Mouse (Mus musculus): ENCODE measurements at regions not wholly inside any gene's neighbourhood (a gene's known extent, or its start where the extent isn't known, plus 50 kb on each side); places are given as distances from the start of the nearest gene placed in this dataset.

GRCm38 (mm10) chr15:5510056-5510455, 266.1 kb upstream of the Ptger4 start:
- DNase-seq (ENCODE audit: low read depth, low spot score), result no peak

DNA sequence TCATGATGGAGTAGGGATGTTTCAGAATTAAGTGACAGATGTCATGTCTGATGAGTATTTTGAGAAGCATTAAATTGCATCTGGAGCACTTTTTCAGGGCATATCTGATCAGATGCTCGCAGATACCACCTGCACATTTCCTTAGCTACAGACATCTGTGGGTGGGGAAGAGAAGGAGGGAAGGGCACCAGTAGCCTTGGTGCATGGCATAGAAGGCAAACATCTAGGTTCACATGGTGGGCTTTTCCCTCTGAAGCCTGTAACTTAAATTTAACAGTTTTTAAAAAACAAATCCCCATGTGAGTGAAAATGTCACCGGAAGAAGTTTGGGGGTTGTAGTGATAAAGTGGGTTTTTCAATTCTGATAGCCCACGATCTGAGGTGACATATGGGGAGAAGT, 267.1 kb upstream of the Ptger4 start:
- no peak for DNase-seq (ENCODE audit: low read depth, low spot score)

- no peak for DNase-seq (ENCODE audit: low read depth, low spot score)
Observed at GRCm38 (mm10) chr15:5512546-5512945, 268.6 kb upstream of the Ptger4 start.

- no peak for DNase-seq (ENCODE audit: low read depth, low spot score)
Observed at GRCm38 (mm10) chr15:5513146-5513545, 269.2 kb upstream of the Ptger4 start.

DNA sequence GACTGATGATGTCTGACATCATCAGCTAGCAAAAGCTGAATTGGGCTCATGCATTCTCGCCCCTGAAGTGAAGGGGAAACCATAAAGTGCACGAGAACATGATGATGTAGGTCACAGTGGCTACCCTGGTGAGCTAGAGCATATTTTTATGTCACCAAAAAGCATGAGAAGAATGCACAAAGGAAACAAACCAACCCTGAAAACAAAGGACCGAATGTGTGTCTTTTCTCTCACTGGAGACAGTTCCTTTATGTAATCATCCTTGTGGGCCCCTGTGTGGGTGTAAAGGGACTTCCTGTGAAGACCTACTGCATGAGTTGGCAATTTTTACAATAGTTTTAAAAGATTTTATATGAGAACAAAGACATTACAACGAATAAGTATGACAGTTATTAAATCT, 270.2 kb upstream of the Ptger4 start:
- DNase-seq (ENCODE audit: low read depth, low spot score), result no peak

GRCm38 (mm10) chr15:5517244-5517966, 273.4 kb upstream of the Ptger4 start:
- DNase-seq (ENCODE audit: low read depth, low spot score), result no peak

DNA sequence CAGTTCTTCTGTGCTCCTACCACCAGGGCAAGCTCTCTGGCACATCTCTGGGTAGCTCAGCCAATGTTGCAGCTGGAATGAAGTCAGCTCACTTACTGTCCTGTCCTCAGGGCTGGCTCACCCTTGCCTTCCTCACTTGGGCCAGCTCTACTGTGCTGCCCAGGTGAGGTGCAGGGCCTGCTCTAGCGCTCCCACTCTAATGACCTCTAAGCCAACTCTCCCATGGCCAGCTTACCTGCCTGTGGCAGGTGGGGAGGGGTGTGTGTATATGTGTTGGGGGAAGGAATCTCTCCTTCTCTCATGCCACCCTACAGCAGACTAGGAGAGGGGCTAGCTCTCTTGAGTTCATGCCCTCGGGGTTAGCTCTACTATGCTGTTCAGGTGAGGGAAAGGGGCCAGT, 275.6 kb upstream of the Ptger4 start:
- no peak for DNase-seq (ENCODE audit: low read depth, low spot score)

- DNase-seq (ENCODE audit: low read depth, low spot score), result no peak
Observed at GRCm38 (mm10) chr15:5519997-5520396, 276.0 kb upstream of the Ptger4 start.

DNA sequence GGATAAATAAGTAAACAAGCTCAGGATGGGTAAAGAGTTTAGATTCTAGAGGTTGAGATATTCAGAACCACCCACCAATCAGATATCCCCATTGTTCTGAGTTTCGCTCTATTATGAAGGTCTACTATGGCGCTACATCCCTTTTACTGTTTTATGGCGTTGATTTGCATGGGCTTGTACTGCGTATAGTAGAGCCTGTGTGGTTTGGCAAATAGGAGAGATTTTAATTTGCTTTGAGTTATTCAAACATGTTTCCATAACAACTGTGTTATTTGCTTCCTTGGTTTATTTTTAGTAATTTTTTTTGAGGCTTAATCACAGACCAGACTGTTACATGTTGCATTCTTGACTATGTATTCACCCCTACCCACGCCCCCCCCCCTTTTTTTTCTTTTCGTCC, 284.6 kb upstream of the Ptger4 start:
- no peak for DNase-seq (ENCODE audit: low read depth, low spot score)

DNA sequence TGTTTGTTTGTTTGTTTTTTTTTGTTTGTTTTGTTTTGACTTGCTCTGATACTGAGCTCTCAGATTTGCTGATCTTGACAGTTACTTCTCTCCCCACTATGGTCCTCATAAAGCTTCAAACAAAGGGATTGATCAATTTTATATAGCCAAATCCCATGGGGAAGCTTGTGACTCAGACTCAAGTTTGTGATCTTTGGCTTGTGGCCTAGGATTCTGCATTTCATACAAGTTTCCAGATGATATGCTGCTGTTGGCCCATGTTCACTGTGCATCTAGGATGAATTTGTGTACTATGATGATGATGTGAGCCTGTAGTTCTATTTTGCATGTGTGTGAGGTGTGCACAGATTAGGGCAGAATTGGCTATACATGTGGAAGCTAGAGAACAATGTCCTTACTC, 289.7 kb upstream of the Ptger4 start:
- DNase-seq (ENCODE audit: low read depth, low spot score), result no peak

- no peak for DNase-seq (ENCODE audit: low read depth, low spot score)
Observed at GRCm38 (mm10) chr15:5537432-5537831, 293.4 kb upstream of the Ptger4 start.

GRCm38 (mm10) chr15:5539301-5539928, 295.4 kb upstream of the Ptger4 start:
- no peak for DNase-seq (ENCODE audit: low read depth, low spot score)

DNA sequence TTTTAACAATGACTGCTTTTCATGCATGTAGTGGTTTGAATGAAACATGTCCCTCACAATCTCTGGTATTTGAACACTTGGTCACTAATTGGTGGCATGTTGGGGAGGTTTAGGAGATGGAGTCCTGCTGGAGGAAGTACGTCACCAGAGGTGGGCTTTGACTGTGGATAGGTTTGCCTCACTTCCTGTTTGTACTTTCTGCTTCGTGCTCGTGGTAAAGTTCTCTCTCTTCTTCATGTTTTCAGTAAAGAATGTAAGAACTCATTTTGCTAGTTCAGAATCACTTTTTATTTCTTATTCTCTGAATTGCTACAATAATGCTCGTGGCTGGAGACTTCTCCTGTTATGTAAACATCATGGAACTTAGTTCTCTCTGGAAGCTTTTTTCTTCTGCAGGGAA, 310.5 kb upstream of the Ptger4 start:
- no peak for DNase-seq (ENCODE audit: low read depth, low spot score)

DNA sequence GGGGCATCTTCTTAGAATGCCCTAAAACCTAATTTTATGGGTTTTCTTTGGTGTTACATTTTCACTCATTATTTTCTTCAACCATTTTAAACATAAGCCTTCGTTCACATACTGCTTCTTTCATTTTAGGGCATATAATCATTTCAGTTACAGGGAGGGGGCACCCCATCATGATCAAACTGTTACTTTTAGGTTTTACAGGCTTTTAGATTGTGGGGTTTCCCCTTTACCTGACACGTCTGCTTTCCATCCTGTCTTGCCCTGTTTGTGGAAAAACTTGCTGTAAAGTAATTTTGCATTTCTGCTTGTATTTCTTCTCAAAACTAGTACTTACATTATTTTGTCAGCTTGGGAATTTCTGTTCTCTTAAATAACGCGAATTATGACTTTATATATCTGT, 310.9 kb upstream of the Ptger4 start:
- DNase-seq (ENCODE audit: low read depth, low spot score), result no peak

DNA sequence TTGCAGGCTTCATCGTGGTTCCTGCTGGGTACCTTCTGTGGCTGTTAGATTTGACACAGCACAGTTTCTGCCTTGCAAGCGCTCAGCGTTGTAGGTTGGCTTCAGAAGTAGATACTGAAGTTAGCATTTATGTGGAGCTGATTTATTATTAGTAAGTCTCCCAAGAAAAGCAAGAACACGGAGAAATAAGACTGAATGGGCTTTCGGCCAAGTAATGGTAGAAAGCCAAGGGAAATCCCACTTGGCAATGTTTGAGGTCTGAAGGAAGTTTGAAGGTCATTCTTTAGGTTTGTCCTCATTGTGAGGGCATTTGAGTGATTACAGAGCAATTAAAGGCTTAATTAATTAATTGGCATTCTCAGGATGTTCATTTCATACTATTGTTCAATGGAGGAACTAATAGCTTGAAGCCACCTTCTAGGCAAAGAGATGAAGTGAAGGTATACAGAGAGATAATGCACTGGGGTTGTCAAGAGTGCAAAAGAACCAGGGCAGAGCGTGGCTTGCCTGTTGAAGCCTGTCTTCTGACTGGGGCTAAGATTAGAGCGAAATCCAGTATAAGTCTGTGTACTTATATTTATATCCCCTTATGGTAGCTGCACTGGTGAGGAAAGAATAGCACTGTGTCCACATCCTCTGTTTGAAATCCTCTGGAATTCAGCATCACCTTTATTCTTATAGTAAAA, 311.5 kb upstream of the Ptger4 start:
- no peak for DNase-seq (ENCODE audit: low read depth, low spot score)

DNA sequence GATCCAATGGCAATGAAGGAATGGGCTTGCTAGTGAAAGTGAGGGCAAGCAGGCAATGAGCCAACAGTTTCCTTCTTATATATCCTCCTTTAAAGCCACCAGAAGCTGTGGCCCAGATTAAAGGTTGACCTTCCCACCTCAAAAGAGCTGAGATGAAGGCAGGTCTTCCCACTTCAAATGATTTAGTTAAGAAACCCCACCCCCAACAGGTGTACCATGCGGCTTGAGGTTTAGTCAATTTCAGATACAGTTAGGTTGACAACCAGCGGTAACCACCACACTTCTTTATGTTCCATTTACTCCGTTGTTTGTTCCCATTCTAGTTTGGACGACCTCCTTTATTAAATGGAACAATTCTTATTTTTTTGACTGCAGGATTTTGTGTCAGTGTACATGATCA, 317.8 kb upstream of the Ptger4 start:
- no peak for DNase-seq (ENCODE audit: low read depth, low spot score)

GRCm38 (mm10) chr15:5574366-5574765, 330.4 kb upstream of the Ptger4 start:
- no peak for DNase-seq (ENCODE audit: low read depth, low spot score)

DNA sequence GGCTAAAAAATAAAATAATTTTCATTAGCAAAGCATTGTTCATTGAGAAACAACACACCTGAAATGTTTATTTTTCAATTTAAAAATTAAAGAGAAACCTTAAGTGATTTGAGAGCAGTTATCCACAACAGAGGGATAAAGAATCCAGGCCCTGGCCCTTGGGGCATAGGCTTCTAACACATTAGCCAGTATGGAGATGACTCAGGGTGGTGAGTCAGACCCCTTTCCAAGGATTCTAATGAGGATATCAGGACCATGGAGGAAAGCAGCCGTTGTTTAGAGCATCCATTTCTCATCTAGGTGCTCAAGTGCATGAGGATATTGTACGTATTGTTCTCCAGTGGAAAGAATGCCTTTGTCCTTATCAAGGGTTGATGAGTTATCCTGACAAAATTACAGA, 335.6 kb upstream of the Ptger4 start:
- DNase-seq (ENCODE audit: low read depth, low spot score), result no peak

- DNase-seq (ENCODE audit: low read depth, low spot score), result no peak
Observed at GRCm38 (mm10) chr15:5580416-5580815, 336.4 kb upstream of the Ptger4 start.

- DNase-seq (ENCODE audit: low read depth, low spot score), result no peak
Observed at GRCm38 (mm10) chr15:5584381-5584780, 340.4 kb upstream of the Ptger4 start.

DNA sequence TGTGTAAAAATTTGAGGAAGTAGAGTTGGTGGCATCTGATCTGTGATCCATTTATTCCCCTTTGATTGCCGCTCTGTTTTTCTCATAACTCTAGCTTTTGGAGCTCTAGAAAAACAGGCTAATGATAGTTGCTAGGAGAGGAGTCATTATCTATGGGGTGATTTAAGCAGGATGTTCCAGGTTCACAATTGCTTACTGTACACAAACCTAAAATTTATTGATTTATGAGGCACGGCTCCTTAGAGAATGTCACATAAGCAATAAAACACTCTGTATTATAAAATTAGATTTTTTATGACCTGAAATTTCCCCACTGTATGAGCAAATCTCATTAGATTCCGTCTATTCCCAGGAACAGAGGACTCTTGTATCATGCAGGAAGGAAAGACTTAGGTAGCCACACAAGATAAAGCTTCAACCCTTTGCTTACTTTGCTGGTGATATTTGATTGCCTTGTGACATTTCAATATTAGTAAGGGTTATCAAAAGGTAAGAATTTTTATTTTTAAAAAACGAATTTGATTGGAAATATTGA, 360.8 kb upstream of the Ptger4 start:
- no peak for DNase-seq (ENCODE audit: low read depth, low spot score)

- DNase-seq (ENCODE audit: low read depth, low spot score), result no peak
Observed at GRCm38 (mm10) chr15:5607533-5607932, 363.5 kb upstream of the Ptger4 start.

DNA sequence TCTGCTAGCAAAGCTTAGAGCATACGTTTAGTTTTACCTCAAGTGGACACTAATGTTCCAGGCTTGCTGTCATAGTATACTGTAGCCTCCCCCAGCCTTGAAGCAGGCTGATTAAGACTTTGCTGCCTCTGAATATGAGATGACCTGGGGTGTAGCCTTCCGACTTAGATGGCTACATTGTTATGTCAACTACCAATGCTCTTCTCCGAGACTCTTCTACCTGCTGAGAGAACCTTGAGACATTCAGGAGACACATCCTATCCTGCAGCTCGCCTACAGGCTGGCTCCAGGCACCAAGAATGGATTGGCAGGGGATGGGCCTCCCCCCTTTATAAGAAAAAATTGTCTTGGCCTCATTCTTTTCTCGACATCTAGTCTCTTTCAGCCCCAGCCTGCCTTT, 379.0 kb upstream of the Ptger4 start:
- no peak for DNase-seq (ENCODE audit: low read depth, low spot score)
